21 mouse cellular contexts compared by ENCODE assay signal in genomic region chr8:10830835-10831234, GRCm38 (mm10).
A peak's percentile ranks its signal among the peaks of the same experiment; 100 is the strongest.
DNase-seq lines count a peak whose midpoint lies in the region; ATAC-seq lines count a peak whose summit lies in the region.
"Had no signal": no experiment of that assay in that cellular context is flagged by ENCODE, and none has a peak within 500 bp of the region (broad histone marks: within the 10 kb centered on the region; RNA-seq: fewer than 3 reads in every experiment).

No protein-coding gene starts in this region.

- peak; percentile 15 for DNase-seq in lung, postnatal 25 days (ENCODE audit: low spot score)
- no peak for DNase-seq in lung, postnatal 14 days
- peak; percentile 78 to 81 for DNase-seq in spleen, postnatal 36 days (ENCODE audit: low spot score in 2 of 2)
- DNase-seq in frontal cortex, postnatal 10 days (ENCODE audit: low spot score in 2 of 2): no peak
- DNase-seq in adrenal gland, adult (ENCODE audit: inconsistent age in 2 of 2, low spot score in 1 of 2): no peak
- no peak for DNase-seq in right cerebral cortex, adult 18-20 months
- DNase-seq: adrenal gland, postnatal 14 days; cerebellum, adult 9-11 months; kidney, postnatal 4 days; left cerebral cortex, postnatal 4 days; midbrain, embryonic 14.5 days; right cerebral cortex, postnatal 4 days; thymus, adult 18-20 months; thymus, postnatal 36 days had no signal

- ATAC-seq in common myeloid progenitor, adult 5-6 weeks (replicated peaks; ENCODE audit: low read depth, poor library complexity, severe bottlenecking): peak; percentile 67
- ATAC-seq in neutrophil, adult 5-6 weeks (ENCODE audit: extremely low read depth, insufficient number of reproducible peaks, low FRiP score, poor library complexity, severe bottlenecking): peak; percentile 69
- ATAC-seq: activated CD4-positive, CD25-positive, alpha-beta regulatory T cell, adult 4 months; forebrain, embryonic 13.5 days; hindbrain, embryonic 16.5 days; intestine, embryonic 15.5 days; lung, postnatal 0 days had no signal

Comparison
In these comparisons a context has a peak if more than half of its experiments do, and no peak if none do; other contexts are left out.
1. DNase-seq: peak in lung, postnatal 25 days (single experiment) and spleen, postnatal 36 days (2 of 2); none in lung, postnatal 14 days (single experiment), frontal cortex, postnatal 10 days (0 of 2), adrenal gland, adult (0 of 2) and right cerebral cortex, adult 18-20 months (single experiment).